Mouse (Mus musculus): ENCODE data around the gene Slc6a21. TPM values are rescaled to one million over a fixed set of nuclear protein-coding genes. Genes with fewer than 3 reads are reported as not detected.
"Not testable (repeated sequence)": the region's sequence is repeated elsewhere in the genome, so short reads cannot be mapped to it uniquely, and the experiment has no call there.

Gene Slc6a21
- total and polyA plus RNA-seq, 3 experiments, result 0.38 TPM; not detected in 2

GRCm38 (mm10) chr7:45247666-45248065 is 29.6 kb upstream of the Slc6a21 start:
- no peaks in the 10 kb centered on the region for H3K4me1 ChIP-seq (ENCODE audit: insufficient read depth, low read depth, low read length)
- peaks cover 13% of the 10 kb centered on the region for H3K27me3 ChIP-seq (ENCODE audit: insufficient read depth, low read length)
- H3K9me3 ChIP-seq (replicated peaks), result no peaks in the 10 kb centered on the region
- no peak overlapping the region for H3K4me3 ChIP-seq (ENCODE audit: low read depth, low read length)
- H3K36me3 ChIP-seq (replicated peaks), result no peaks in the 10 kb centered on the region
- TF ChIP-seq POLR2AphosphoS5 (IDR thresholded peaks at IDR 0.05; ENCODE audit: insufficient replicate concordance, low read depth, low read length) (no peak), TAL1 (conservative IDR thresholded peaks at IDR 0.05; ENCODE audit: low read depth, low read length) (no peak)
- DNase-seq (ENCODE audit: low spot score) (no peak), ATAC-seq (ENCODE audit: extremely low read depth, insufficient number of reproducible peaks, low FRiP score, poor library complexity, severe bottlenecking) (no peak)

DNA sequence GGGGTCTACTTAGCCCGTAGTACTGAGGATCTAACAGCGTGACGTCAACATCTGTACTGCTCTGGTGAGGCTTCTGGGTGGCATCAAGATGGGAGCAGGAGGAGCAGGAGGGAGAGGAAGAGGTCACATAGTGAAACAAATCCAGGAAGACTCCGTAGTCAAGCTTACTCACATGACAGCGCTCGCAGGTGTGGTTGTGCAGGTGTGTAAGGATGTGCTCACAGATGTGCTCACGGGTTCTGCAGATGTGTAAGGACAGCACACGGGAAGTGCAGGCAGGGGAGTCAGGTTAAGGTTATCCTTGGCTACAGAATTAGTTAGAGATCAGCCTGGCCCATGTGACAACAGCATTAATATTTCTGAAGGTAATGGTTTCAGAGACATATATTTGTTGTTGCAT is 23.5 kb upstream of the Slc6a21 start:
- no peak for ATAC-seq (ENCODE audit: extremely low read depth, insufficient number of reproducible peaks, low FRiP score, poor library complexity, severe bottlenecking)
- Histone ChIP-seq H3K36me3 (replicated peaks) (no peaks in the 10 kb centered on the region), H3K4me1 (ENCODE audit: insufficient read depth, low read depth, low read length) (no peaks in the 10 kb centered on the region), H3K9me3 (replicated peaks) (no peaks in the 10 kb centered on the region), H3K4me3 (ENCODE audit: low read depth, low read length) (no peak overlapping the region), H3K27me3 (ENCODE audit: insufficient read depth, low read length) (peaks cover 21% of the 10 kb centered on the region)
- TF ChIP-seq POLR2AphosphoS5 (IDR thresholded peaks at IDR 0.05; ENCODE audit: insufficient replicate concordance, low read depth, low read length) (no peak), GATA2 (IDR thresholded peaks at IDR 0.05; ENCODE audit: borderline replicate concordance, low read depth, low read length) (no peak), GATA1 (IDR thresholded peaks at IDR 0.05; ENCODE audit: borderline replicate concordance, low read length) (no peak), TAL1 (conservative IDR thresholded peaks at IDR 0.05; ENCODE audit: low read depth, low read length) (no peak), CTCF (IDR thresholded peaks at IDR 0.05; ENCODE audit: low read depth, low read length) (no peak)
- no peak for DNase-seq (ENCODE audit: low spot score)

DNA sequence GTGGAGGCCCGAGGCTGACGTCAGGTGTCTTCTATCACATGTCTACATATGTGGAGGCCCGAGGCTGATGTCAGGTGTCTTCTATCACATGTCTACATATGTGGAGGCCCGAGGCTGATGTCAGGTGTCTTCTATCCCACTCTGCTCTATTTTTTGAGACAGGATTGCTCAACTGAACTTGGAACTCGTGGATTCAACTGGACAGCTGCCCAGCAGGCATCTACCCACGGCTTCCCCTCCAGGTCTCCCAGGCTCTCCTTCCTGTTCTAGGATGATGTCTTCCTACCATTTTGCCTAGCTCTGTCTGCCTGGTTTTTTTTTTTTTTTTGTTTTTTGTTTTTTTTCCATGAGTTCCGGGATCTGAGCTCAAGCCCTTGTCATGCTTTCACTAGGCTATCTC is 21.5 kb upstream of the Slc6a21 start:
- not testable (repeated sequence) for H3K9me3 ChIP-seq (replicated peaks); H3K4me1 ChIP-seq (ENCODE audit: insufficient read depth, low read depth, low read length); H3K4me3 ChIP-seq (ENCODE audit: low read depth, low read length); ATAC-seq (ENCODE audit: extremely low read depth, insufficient number of reproducible peaks, low FRiP score, poor library complexity, severe bottlenecking); H3K36me3 ChIP-seq (replicated peaks); DNase-seq (ENCODE audit: low spot score)
- H3K27me3 ChIP-seq (ENCODE audit: insufficient read depth, low read length), result peaks cover 33% of the 10 kb centered on the region

DNA sequence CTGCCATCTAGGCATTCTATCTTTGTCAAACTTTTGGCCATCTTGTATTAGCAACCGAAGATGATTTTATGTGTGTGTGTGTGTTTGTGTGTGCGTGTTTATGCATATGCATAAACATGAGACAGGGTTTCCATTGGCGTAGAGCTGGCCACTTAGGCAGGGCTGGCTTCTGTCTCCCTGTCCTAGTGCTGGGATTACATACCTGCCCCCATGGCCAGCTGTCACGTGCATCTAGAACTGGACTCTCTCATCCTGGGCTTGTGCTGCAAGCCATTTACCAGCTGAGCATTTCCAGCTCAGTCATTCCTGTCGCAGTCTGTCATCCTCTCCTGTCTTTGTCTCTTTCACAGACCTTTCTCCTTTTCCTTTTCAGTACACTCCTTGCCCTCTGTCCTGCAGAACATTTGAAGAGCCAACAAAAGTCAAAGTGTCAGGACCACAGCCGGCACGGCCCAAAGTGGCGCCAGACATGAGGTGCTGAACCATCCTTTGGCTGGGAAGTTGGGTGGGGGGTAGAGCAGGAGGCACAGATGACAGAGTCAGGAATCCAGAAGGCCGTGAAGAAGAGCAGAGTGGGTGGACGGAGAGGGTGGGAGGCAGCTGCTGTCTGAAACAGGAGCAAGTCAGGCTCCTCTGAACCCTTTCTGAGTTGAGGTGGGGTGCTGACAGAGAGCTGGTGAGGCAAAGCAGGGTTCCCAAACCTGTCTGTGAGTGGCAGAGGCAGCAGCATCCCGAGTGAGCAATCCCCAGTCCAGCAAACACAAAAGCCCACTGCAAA is 20.1 kb upstream of the Slc6a21 start:
- ATAC-seq (ENCODE audit: extremely low read depth, insufficient number of reproducible peaks, low FRiP score, poor library complexity, severe bottlenecking), result no peak
- no peaks in the 10 kb centered on the region for H3K36me3 ChIP-seq (replicated peaks)

DNA sequence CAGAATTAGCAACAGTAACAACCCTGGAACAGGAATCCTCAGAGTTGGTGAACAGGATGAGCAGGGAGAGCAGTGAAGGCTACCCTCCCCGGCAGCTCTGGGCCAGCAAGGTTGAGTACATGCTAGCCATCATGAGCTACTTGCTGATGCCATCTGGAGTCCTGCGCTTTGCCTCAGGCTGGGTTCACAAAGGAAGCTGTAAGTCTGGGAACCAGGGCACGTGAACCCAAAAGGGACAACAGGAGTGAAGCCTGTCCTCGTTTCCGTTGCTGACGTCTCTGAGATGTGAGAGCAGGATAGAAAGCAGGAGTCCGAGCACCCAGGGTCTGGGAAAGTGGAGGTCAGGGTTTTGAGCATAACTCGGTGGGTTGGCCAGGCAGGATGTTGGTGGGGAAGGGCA is 18.0 kb upstream of the Slc6a21 start:
- Histone ChIP-seq H3K27me3 (ENCODE audit: insufficient read depth, low read length) (peaks cover 47% of the 10 kb centered on the region), H3K4me1 (ENCODE audit: insufficient read depth, low read depth, low read length) (no peaks in the 10 kb centered on the region), H3K4me3 (ENCODE audit: low read depth, low read length) (no peak overlapping the region), H3K9me3 (replicated peaks) (no peaks in the 10 kb centered on the region), H3K36me3 (replicated peaks) (no peaks in the 10 kb centered on the region)
- TF ChIP-seq GATA1 (IDR thresholded peaks at IDR 0.05; ENCODE audit: borderline replicate concordance, low read length), result no peak
- TF ChIP-seq CTCF (IDR thresholded peaks at IDR 0.05; ENCODE audit: low read depth, low read length), result no peak
- DNase-seq (ENCODE audit: low spot score) (no peak), ATAC-seq (ENCODE audit: extremely low read depth, insufficient number of reproducible peaks, low FRiP score, poor library complexity, severe bottlenecking) (no peak)

More for the DNA sequence above, 20.1 kb upstream of the Slc6a21 start:
- peaks cover 39% of the 10 kb centered on the region for H3K27me3 ChIP-seq (ENCODE audit: insufficient read depth, low read length)
- no peaks in the 10 kb centered on the region for H3K9me3 ChIP-seq (replicated peaks)
- no peak for DNase-seq (ENCODE audit: low spot score)
- H3K4me3 ChIP-seq (ENCODE audit: low read depth, low read length), result no peak overlapping the region
- TF ChIP-seq CTCF (IDR thresholded peaks at IDR 0.05; ENCODE audit: low read depth, low read length) (no peak), TAL1 (conservative IDR thresholded peaks at IDR 0.05; ENCODE audit: low read depth, low read length) (no peak), POLR2AphosphoS5 (IDR thresholded peaks at IDR 0.05; ENCODE audit: insufficient replicate concordance, low read depth, low read length) (no peak), GATA1 (IDR thresholded peaks at IDR 0.05; ENCODE audit: borderline replicate concordance, low read length) (no peak), GATA2 (IDR thresholded peaks at IDR 0.05; ENCODE audit: borderline replicate concordance, low read depth, low read length) (no peak)
- H3K4me1 ChIP-seq (ENCODE audit: insufficient read depth, low read depth, low read length), result no peaks in the 10 kb centered on the region

DNA sequence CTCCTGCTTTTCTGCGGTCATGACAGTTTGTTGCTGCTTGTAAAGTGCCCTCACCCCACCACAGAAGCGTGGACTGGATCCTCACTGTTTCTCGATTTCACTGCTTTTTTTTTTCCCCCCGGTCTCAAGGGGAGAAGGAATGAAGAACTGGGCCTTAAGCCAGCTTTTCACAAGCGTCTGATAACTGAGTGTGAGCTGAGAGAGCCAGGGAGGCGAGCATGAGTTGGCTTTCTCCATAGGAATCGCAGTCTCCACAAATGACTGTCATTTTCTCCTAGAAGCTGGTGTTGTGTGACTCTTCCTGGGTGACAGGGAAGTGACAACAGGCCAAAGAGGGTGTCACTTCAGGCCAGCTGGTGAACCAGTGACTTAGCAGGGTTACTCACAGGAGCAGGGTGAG is 15.0 kb upstream of the Slc6a21 start:
- no peaks in the 10 kb centered on the region for H3K4me1 ChIP-seq (ENCODE audit: insufficient read depth, low read depth, low read length)
- no peaks in the 10 kb centered on the region for H3K9me3 ChIP-seq (replicated peaks)
- no peak overlapping the region for H3K4me3 ChIP-seq (ENCODE audit: low read depth, low read length)
- ATAC-seq (ENCODE audit: extremely low read depth, insufficient number of reproducible peaks, low FRiP score, poor library complexity, severe bottlenecking) (no peak), DNase-seq (ENCODE audit: low spot score) (no peak)
- no peak for TF ChIP-seq GATA2 (IDR thresholded peaks at IDR 0.05; ENCODE audit: borderline replicate concordance, low read depth, low read length)
- TF ChIP-seq TAL1 (conservative IDR thresholded peaks at IDR 0.05; ENCODE audit: low read depth, low read length), result no peak
- TF ChIP-seq GATA1 (IDR thresholded peaks at IDR 0.05; ENCODE audit: borderline replicate concordance, low read length), result no peak
- TF ChIP-seq POLR2AphosphoS5 (IDR thresholded peaks at IDR 0.05; ENCODE audit: insufficient replicate concordance, low read depth, low read length), result no peak
- TF ChIP-seq CTCF (IDR thresholded peaks at IDR 0.05; ENCODE audit: low read depth, low read length), result no peak
- peaks cover 44% of the 10 kb centered on the region for H3K27me3 ChIP-seq (ENCODE audit: insufficient read depth, low read length)
- H3K36me3 ChIP-seq (replicated peaks), result no peaks in the 10 kb centered on the region

DNA sequence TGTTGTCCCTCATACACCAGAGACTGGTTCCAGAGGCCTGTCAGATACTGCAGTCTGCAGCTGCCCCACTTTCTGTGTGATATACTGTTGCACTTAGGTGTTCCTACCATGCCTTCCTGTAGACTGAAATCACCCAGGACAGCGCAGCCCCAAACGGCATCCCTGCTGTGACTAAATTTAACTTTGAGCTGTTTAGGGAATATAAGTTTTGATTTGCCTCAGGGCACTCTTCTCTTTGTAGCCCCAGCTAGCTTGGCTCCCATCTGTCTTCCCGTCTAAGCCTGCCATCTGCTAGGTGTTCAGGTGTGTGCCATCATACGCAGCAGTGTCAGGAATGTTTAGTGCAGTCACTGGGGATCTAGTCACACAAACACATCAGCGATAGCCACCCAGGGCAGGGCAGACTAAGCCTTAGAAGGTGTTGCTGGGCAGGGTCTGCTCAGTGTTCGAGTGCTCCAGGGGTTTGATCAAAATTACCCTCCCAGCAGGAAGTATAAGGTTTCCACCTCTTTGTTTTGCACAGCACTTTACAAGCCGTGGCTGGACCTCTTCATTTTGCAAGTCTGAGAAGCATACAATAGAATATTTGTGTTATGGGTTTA is 14.2 kb upstream of the Slc6a21 start:
- Histone ChIP-seq H3K27me3 (ENCODE audit: insufficient read depth, low read length) (peaks cover 44% of the 10 kb centered on the region), H3K4me1 (ENCODE audit: insufficient read depth, low read depth, low read length) (no peaks in the 10 kb centered on the region), H3K9me3 (replicated peaks) (no peaks in the 10 kb centered on the region), H3K4me3 (ENCODE audit: low read depth, low read length) (no peak overlapping the region), H3K36me3 (replicated peaks) (no peaks in the 10 kb centered on the region)
- ATAC-seq (ENCODE audit: extremely low read depth, insufficient number of reproducible peaks, low FRiP score, poor library complexity, severe bottlenecking), result no peak
- TF ChIP-seq GATA1 (IDR thresholded peaks at IDR 0.05; ENCODE audit: borderline replicate concordance, low read length), result no peak
- no peak for TF ChIP-seq GATA2 (IDR thresholded peaks at IDR 0.05; ENCODE audit: borderline replicate concordance, low read depth, low read length)
- TF ChIP-seq CTCF (IDR thresholded peaks at IDR 0.05; ENCODE audit: low read depth, low read length), result no peak
- no peak for TF ChIP-seq TAL1 (conservative IDR thresholded peaks at IDR 0.05; ENCODE audit: low read depth, low read length)
- no peak for TF ChIP-seq POLR2AphosphoS5 (IDR thresholded peaks at IDR 0.05; ENCODE audit: insufficient replicate concordance, low read depth, low read length)
- no peak for DNase-seq (ENCODE audit: low spot score)
